Mouse (Mus musculus) ES-E14 (cell line): Measurements from ENCODE around the gene Isg20. TPM values are rescaled to one million over a fixed set of nuclear protein-coding genes. Genes with fewer than 3 reads are reported as not detected.

ENCODE experiments used
- DNase-seq: peaks from one replicate; pipeline ENCODE4 v3.0.0-alpha.2; 2013; ENCODE audit warnings: low read depth, low spot score
- H3K27ac ChIP-seq: 2 replicates; pipeline ENCODE4 v1.5.1; 2012; ENCODE audit warnings: low read depth, mild to moderate bottlenecking, low read length, moderate library complexity, mixed read lengths; ENCODE audit not compliant: poor library complexity, insufficient read depth, severe bottlenecking
- H3K36me3 ChIP-seq: 2 replicates; pipeline ENCODE4 v1.6.1; 2012; ENCODE audit warnings: mild to moderate bottlenecking, low read length, moderate library complexity, mixed read lengths; ENCODE audit not compliant: control insufficient read depth, poor library complexity, insufficient read depth, severe bottlenecking
- H3K4me1 ChIP-seq, 2 experiments: fragments of 150-350 bp in 1 of 2; sonication (generic) in 1 of 2; 2 replicates each; pipeline ENCODE4 v1.6.1; 2012; ENCODE audit warnings: low read length in 2 of 2, mild to moderate bottlenecking in 1 of 2, mixed read lengths in 1 of 2; ENCODE audit not compliant: control insufficient read depth in 2 of 2, insufficient read depth in 2 of 2, poor library complexity in 1 of 2
- H3K4me3 ChIP-seq, 2 experiments: fragments of 150-350 bp in 1 of 2; sonication (generic) in 1 of 2; 2 replicates each; pipeline ENCODE4 v1.5.1; 2012; ENCODE audit warnings: low read length in 2 of 2, low read depth in 1 of 2, mild to moderate bottlenecking in 1 of 2, mixed read lengths in 1 of 2; ENCODE audit not compliant: insufficient read depth in 1 of 2, poor library complexity in 1 of 2, severe bottlenecking in 1 of 2
- H3K9ac ChIP-seq: 2 replicates; pipeline ENCODE4 v1.6.1; 2012; ENCODE audit warnings: low read depth, mild to moderate bottlenecking, low read length, mixed read lengths; ENCODE audit not compliant: poor library complexity, insufficient read depth, severe bottlenecking
- H3K9me3 ChIP-seq: fragments of 150-350 bp; sonication (generic); 2 replicates; pipeline ENCODE4 v1.6.1; 2012; ENCODE audit warnings: low read depth, mild to moderate bottlenecking, low read length; ENCODE audit not compliant: control insufficient read depth, insufficient read depth
- CHD2 ChIP-seq: IDR thresholded peaks from 2 replicates; pipeline ENCODE4 v1.6.1; 2014; ENCODE audit warnings: mild to moderate bottlenecking, low read depth, low read length, inconsistent platforms
- HCFC1 ChIP-seq: IDR thresholded peaks from 2 replicates; pipeline ENCODE4 v1.6.1; 2012; ENCODE audit warnings: low read length, inconsistent platforms, borderline replicate concordance; ENCODE audit not compliant: insufficient read depth
- MAFK ChIP-seq: IDR thresholded peaks from 2 replicates; pipeline ENCODE4 v1.6.1; 2014; ENCODE audit warnings: mild to moderate bottlenecking, low read depth, low read length, inconsistent platforms; ENCODE audit not compliant: insufficient read depth
- ZC3H11A ChIP-seq: IDR thresholded peaks from 2 replicates; pipeline ENCODE4 v1.6.1; 2012; ENCODE audit warnings: low read depth, mild to moderate bottlenecking, inconsistent platforms, low read length, borderline replicate concordance
- ZNF384 ChIP-seq: IDR thresholded peaks from 2 replicates; pipeline ENCODE4 v1.6.1; 2012; ENCODE audit warnings: low read depth, low read length, inconsistent platforms
- in situ Hi-C, 2 experiments: fragments of 600-800 bp; cut with MboI; formaldehyde crosslinking; loops; one replicate each; pipeline ENCODE4 v1.15.1; 2025; ENCODE audit warnings: low sequenced_read_pairs in 2 of 2, inconsistent platforms in 1 of 2; ENCODE audit not compliant: unreplicated experiment in 2 of 2
- total RNA-seq: library from RNA; depleted of rRNA; stranded (reverse); fragments of 300-350 nt; gene quantifications from 2 replicates; pipeline ENCODE4 v1.2.3, GENCODE M21; 2012

The Isg20 gene
- total RNA-seq, 1 experiment: 3.2 TPM

- no peak overlapping the region for H3K27ac ChIP-seq
- H3K9me3 ChIP-seq: no peaks in the 10 kb centered on the region
- no peak overlapping the region for H3K9ac ChIP-seq
- no peak overlapping the region for H3K4me3 ChIP-seq
- no peaks in the 10 kb centered on the region for H3K36me3 ChIP-seq
- TF ChIP-seq ZNF384 (no peak), ZC3H11A (no peak), MAFK (no peak), HCFC1 (no peak), CHD2 (no peak)
- in situ Hi-C loops: loop anchor here in 1 of 2 experiments (25.0 kb wide), 1 partner anchor 436 kb away; no protein-coding TSS in a partner anchor
- H3K4me1 ChIP-seq: no peaks in the 10 kb centered on the region
- no peak for DNase-seq
Measured at GRCm38 (mm10) chr7:78926156-78926555, 12.9 kb downstream of the Isg20 start.

GRCm38 (mm10) chr7:78927266-78927665, 14.0 kb downstream of the Isg20 start:
- Histone ChIP-seq H3K9me3 (no peaks in the 10 kb centered on the region), H3K4me1 (no peaks in the 10 kb centered on the region), H3K4me3 (no peak overlapping the region), H3K27ac (no peak overlapping the region), H3K36me3 (no peaks in the 10 kb centered on the region), H3K9ac (no peak overlapping the region)
- TF ChIP-seq MAFK: no peak
- no peak for TF ChIP-seq CHD2
- TF ChIP-seq HCFC1: no peak
- TF ChIP-seq ZNF384: no peak
- no peak for TF ChIP-seq ZC3H11A
- in situ Hi-C loops: loop anchor here in 1 of 2 experiments (25.0 kb wide), 1 partner anchor 435 kb away; no protein-coding TSS in a partner anchor
- no peak for DNase-seq

GRCm38 (mm10) chr7:78938957-78939602, 25.9 kb downstream of the Isg20 start:
- TF ChIP-seq HCFC1: no peak
- no peak for TF ChIP-seq CHD2
- no peak for TF ChIP-seq MAFK
- TF ChIP-seq ZNF384: no peak
- no peak for TF ChIP-seq ZC3H11A
- no peaks in the 10 kb centered on the region for H3K36me3 ChIP-seq
- H3K9me3 ChIP-seq: no peaks in the 10 kb centered on the region
- no peaks in the 10 kb centered on the region for H3K4me1 ChIP-seq
- no peak overlapping the region for H3K27ac ChIP-seq
- in situ Hi-C loops: loop anchor here in 1 of 2 experiments (25.0 kb wide), 1 partner anchor 423 kb away; no protein-coding TSS in a partner anchor
- H3K9ac ChIP-seq: no peak overlapping the region
- H3K4me3 ChIP-seq: peak overlapping the region; percentile 2 to 36; a peak in 2 of 4 replicates
- no peak for DNase-seq

- no peaks in the 10 kb centered on the region for H3K36me3 ChIP-seq
- DNase-seq: no peak
- H3K9ac ChIP-seq: no peak overlapping the region
- H3K27ac ChIP-seq: no peak overlapping the region
- no peaks in the 10 kb centered on the region for H3K4me1 ChIP-seq
- TF ChIP-seq ZC3H11A (no peak), ZNF384 (no peak), HCFC1 (no peak), MAFK (no peak), CHD2 (no peak)
- no peaks in the 10 kb centered on the region for H3K9me3 ChIP-seq
- no peak overlapping the region for H3K4me3 ChIP-seq
- in situ Hi-C loops: loop anchor here in 1 of 2 experiments (25.0 kb wide), 1 partner anchor 421 kb away; no protein-coding TSS in a partner anchor
Measured at GRCm38 (mm10) chr7:78940971-78941370, 27.7 kb downstream of the Isg20 start.
